Mouse (Mus musculus) stomach, postnatal 0 days (tissue): ENCODE measurements around the gene Nlk. TPM values are rescaled to one million over a fixed set of nuclear protein-coding genes. Genes with fewer than 3 reads are reported as not detected.
A peak's percentile ranks its signal among the peaks of the same experiment; 100 is the strongest.

Experiments
- ATAC-seq: fragments of 200-750 bp; cut with Nextera tagmentation; 2 replicates; pipeline ENCODE4 v1.8.0; 2017; ENCODE audit not compliant: low FRiP score, low TSS enrichment
- DNase-seq: peaks from one replicate; pipeline ENCODE4 v3.0.0-alpha.2; 2016; ENCODE audit warnings: low spot score
- H3K27ac ChIP-seq: fragments of 300-500 bp; sonication (generic); replicated peaks from 2 replicates; pipeline ENCODE4 v1.5.1; 2014; ENCODE audit warnings: mild to moderate bottlenecking, control low read depth
- H3K27me3 ChIP-seq: fragments of 300-500 bp; sonication (generic); 2 replicates; pipeline ENCODE4 v1.6.1; 2014; ENCODE audit warnings: low read length; ENCODE audit not compliant: control insufficient read depth, insufficient read depth
- H3K36me3 ChIP-seq: fragments of 300-500 bp; sonication (generic); 2 replicates; pipeline ENCODE4 v1.6.1; 2014; ENCODE audit warnings: low read length, mixed read lengths; ENCODE audit not compliant: control insufficient read depth, insufficient read depth
- H3K4me1 ChIP-seq: fragments of 300-500 bp; sonication (generic); replicated peaks from 2 replicates; pipeline ENCODE4 v1.6.1; 2014; ENCODE audit warnings: antibody characterized with exemption; ENCODE audit not compliant: control insufficient read depth, insufficient read depth
- H3K4me2 ChIP-seq: fragments of 300-500 bp; sonication (generic); replicated peaks from 2 replicates; pipeline ENCODE4 v1.6.1; 2014; ENCODE audit warnings: low read depth, mild to moderate bottlenecking, control low read depth, moderate library complexity
- H3K4me3 ChIP-seq: fragments of 300-500 bp; sonication (generic); 2 replicates; pipeline ENCODE4 v1.5.1; 2014; ENCODE audit warnings: low read depth, low read length, control low read depth
- H3K9ac ChIP-seq: fragments of 300-500 bp; sonication (generic); 2 replicates; pipeline ENCODE4 v1.6.1; 2014; ENCODE audit warnings: mild to moderate bottlenecking, low read length, control low read depth, mixed read lengths
- H3K9me3 ChIP-seq: fragments of 300-500 bp; sonication (generic); 2 replicates; pipeline ENCODE4 v1.6.1; 2016; ENCODE audit warnings: low read length; ENCODE audit not compliant: control insufficient read depth
- CTCF ChIP-seq: IDR thresholded peaks from 2 replicates; pipeline ENCODE4 v1.5.1; 2016; ENCODE audit warnings: antibody characterized with exemption, low read depth, mild to moderate bottlenecking, moderate library complexity
- EP300 ChIP-seq: optimal IDR thresholded peaks from 2 replicates; pipeline ENCODE3; 2016; ENCODE audit warnings: antibody characterized with exemption
- WGBS: fragments of 180-500 bp; shearing (Covaris S2); extraction: QIAGEN DNeasy Blood & Tissue Kit; methylation state at CpG from one replicate; pipeline ENCODE4 v1.1.7; 2014; 5-methylcytosine and 5-hydroxymethylcytosine counted together
- polyA plus RNA-seq: library from polyadenylated mRNA; unstranded; fragments of >200 nt; fragmentation: Nextera tagmentation; extraction: Ambion mirVana; gene quantifications from 2 replicates; pipeline ENCODE4 v1.2.1, GENCODE M21; 2015

The Nlk gene
- polyA plus RNA-seq, 1 experiment from 2014 or later = 9.9 TPM

- no peak for ATAC-seq
- DNase-seq = no peak
- peak overlapping the region; percentile 89 for H3K4me2 ChIP-seq
- H3K9ac ChIP-seq = no peak overlapping the region
- H3K4me3 ChIP-seq = peak overlapping the region; percentile 68
- H3K4me1 ChIP-seq = 0 out of 2 replicates have a peak, but pooled peaks cover 2% of the 10 kb centered on the region
- H3K27me3 ChIP-seq = no peaks in the 10 kb centered on the region
- H3K9me3 ChIP-seq = no peaks in the 10 kb centered on the region
- 7% methylated on average over 5 of the region's 5 CpGs for WGBS
- peak overlapping the region; percentile 75; the same call in 1 of the 2 replicates for H3K27ac ChIP-seq
- TF ChIP-seq CTCF = no peak
- TF ChIP-seq EP300 = no peak
- no peaks in the 10 kb centered on the region for H3K36me3 ChIP-seq
Observed at GRCm38 (mm10) chr11:78549491-78549987, 147.6 kb downstream of the Nlk start.

- 70% methylated on average over 2 of the region's 2 CpGs for WGBS
- H3K27me3 ChIP-seq = no peaks in the 10 kb centered on the region
- no peak overlapping the region for H3K27ac ChIP-seq
- no peaks in the 10 kb centered on the region for H3K36me3 ChIP-seq
- H3K9ac ChIP-seq = no peak overlapping the region
- H3K9me3 ChIP-seq = no peaks in the 10 kb centered on the region
- H3K4me1 ChIP-seq = 0 out of 2 replicates have a peak, but pooled peaks cover 2% of the 10 kb centered on the region
- no peak overlapping the region for H3K4me2 ChIP-seq
- H3K4me3 ChIP-seq = no peak overlapping the region
- TF ChIP-seq EP300 (no peak), CTCF (no peak)
- ATAC-seq (no peak), DNase-seq (no peak)
Observed at GRCm38 (mm10) chr11:78547718-78548460, 149.3 kb downstream of the Nlk start.

- H3K27ac ChIP-seq = no peak overlapping the region
- TF ChIP-seq EP300 (no peak), CTCF (no peak)
- H3K4me3 ChIP-seq = no peak overlapping the region
- no peak overlapping the region for H3K4me2 ChIP-seq
- 0 out of 2 replicates have a peak, but pooled peaks cover 1% of the 10 kb centered on the region for H3K36me3 ChIP-seq
- 53% methylated on average over 8 of the region's 8 CpGs for WGBS
- no peaks in the 10 kb centered on the region for H3K9me3 ChIP-seq
- DNase-seq (no peak), ATAC-seq (no peak)
- no peaks in the 10 kb centered on the region for H3K27me3 ChIP-seq
- H3K9ac ChIP-seq = no peak overlapping the region
- 0 out of 2 replicates have a peak, but pooled peaks cover 2% of the 10 kb centered on the region for H3K4me1 ChIP-seq
Observed at GRCm38 (mm10) chr11:78545181-78545580, 152.0 kb downstream of the Nlk start.

DNA sequence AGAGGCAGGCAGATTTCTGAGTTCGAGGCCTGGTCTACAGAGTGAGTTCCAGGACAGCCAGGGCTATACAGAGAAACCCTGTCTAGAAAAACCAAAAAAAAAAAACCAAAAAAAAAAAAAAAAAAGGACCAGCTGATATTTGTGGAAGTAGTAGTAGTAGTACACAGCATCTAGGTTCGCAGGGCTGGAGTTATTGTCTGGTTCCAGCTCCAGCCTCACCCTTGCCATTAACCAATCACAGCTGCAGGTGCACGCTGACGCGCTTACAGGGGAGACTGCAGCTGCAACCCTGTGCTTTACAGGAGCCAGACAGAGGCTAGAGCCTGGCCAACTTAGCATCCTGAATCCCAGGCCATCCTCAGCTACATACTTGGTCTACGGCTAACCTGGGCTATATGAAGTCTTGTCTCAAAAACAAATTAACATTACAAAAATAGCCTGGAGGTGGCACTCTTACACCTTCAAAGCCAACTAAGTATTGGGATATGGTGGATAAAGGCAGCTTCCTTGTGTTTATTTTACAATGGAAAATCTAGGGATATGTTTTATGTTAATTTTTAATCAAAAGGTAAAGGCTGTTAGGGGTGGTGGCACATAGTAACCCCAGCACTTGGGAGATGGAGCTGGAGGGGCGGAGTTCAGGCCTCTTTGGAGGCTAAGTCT is 152.6 kb downstream of the Nlk start:
- WGBS = 90% methylated on average over 7 of the region's 7 CpGs
- no peak for ATAC-seq

DNA sequence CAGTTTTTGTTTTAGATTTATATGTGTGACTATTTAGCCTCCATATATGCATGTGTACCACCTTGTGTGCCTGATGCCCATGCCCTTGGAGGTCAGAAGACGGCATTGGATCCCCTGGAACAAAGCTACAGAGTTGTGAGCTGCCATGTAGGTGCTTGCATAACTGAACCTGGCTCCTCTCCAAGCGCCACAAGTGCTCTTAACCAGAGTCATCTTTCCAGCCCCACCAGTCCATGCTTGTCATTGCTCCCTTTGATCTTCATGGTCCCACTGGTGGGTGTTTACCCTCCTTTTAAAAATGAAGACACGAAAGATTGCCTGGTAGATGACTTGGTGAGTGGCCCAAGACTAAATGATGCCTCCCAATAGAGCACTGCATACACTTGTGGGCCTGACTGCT is 156.8 kb downstream of the Nlk start:
- ATAC-seq = no peak
- Histone ChIP-seq H3K4me1 (no peaks in the 10 kb centered on the region), H3K4me2 (no peak overlapping the region), H3K4me3 (no peak overlapping the region), H3K9me3 (no peaks in the 10 kb centered on the region), H3K36me3 (peaks cover 7% of the 10 kb centered on the region), H3K9ac (no peak overlapping the region), H3K27ac (no peak overlapping the region; the same call in 1 of the 2 replicates), H3K27me3 (no peaks in the 10 kb centered on the region)
- WGBS = 68% methylated on average over 3 of the region's 3 CpGs
- DNase-seq = no peak
- TF ChIP-seq CTCF = no peak
- no peak for TF ChIP-seq EP300

More for the DNA sequence above, 152.6 kb downstream of the Nlk start:
- Histone ChIP-seq H3K9me3 (no peaks in the 10 kb centered on the region), H3K27me3 (no peaks in the 10 kb centered on the region), H3K36me3 (peaks cover 5% of the 10 kb centered on the region; the same call in 1 of the 2 replicates), H3K4me3 (no peak overlapping the region), H3K4me1 (0 out of 2 replicates have a peak, but pooled peaks cover 2% of the 10 kb centered on the region), H3K27ac (no peak overlapping the region), H3K4me2 (no peak overlapping the region), H3K9ac (no peak overlapping the region)
- TF ChIP-seq EP300 (no peak), CTCF (peak; percentile 46)
- DNase-seq = no peak
